Mouse (Mus musculus): ENCODE data around the gene Gm11437.

DNA sequence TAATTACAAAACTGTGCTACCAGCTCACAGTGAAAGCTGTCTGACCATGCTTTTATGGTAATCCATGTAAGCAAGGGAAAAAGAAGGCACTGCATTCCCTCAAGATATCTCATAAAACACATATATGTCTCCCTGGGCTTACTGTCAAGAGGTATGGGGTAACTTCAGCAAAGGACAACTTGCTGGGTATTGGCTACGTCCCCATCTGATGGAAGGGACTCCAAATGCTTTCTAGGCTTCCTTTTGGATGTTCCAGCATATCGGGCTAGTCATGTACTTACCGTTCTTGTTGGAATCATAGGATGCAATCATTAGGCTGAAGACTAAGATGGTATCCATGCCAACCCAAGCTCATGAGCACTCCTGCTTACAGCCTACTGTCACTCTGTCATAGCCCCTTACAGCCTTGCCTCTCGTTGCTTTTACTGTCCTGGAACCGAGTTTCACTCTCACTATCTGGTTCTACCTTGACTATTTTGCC is at the start of gene Gm11437:
- TF ChIP-seq POLR2A (IDR thresholded peaks at IDR 0.05; ENCODE audit: insufficient read length, low read depth), result no peak
- no peak for TF ChIP-seq USF1 (IDR thresholded peaks at IDR 0.05; ENCODE audit: low read depth)
- TF ChIP-seq MAX (IDR thresholded peaks at IDR 0.05; ENCODE audit: low read depth), result no peak
- TF ChIP-seq MYOG (IDR thresholded peaks at IDR 0.05; ENCODE audit: control insufficient read depth in 1 of 3, insufficient read depth in 1 of 3, insufficient read length in 2 of 3, low read depth in 2 of 3), result no peak
- no peak for TF ChIP-seq E2F4 (IDR thresholded peaks at IDR 0.05; ENCODE audit: insufficient read depth)
